Mouse (Mus musculus) erythroblast, embryonic 14.5 days (primary cell): ENCODE data around the gene Pacs1.

Source experiments
- GATA1 ChIP-seq: IDR thresholded peaks from 2 replicates; pipeline ENCODE4 v1.6.1; 2012; ENCODE audit warnings: low read length, inconsistent platforms, mixed read lengths
- TAL1 ChIP-seq: IDR thresholded peaks from 3 replicates; pipeline ENCODE4 v1.6.1; 2012; ENCODE audit warnings: low read length, inconsistent platforms, mixed read lengths

DNA sequence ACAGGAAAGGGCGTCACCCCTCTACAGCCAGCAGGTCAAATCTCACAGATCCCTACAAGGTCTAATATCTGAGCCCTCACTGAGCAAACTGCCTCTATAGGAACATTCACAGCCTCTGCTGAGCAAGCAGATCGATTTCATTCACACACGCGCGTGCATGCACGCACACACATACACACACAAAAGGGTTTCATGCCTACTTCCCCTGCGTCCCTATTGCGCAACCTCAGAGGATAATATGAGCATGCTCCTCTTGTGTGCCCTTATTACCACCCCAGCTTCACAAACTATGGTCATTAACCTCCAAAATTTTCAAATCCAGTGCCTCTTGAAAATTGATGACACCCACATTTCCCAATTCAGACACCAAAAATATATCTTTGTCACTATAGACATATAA is 40.3 kb upstream of the Pacs1 start:
- no peak for TF ChIP-seq GATA1
- TF ChIP-seq TAL1 = no peak
